Comparison of ENCODE assay signal across 8 mouse cellular contexts in the genomic region with DNA sequence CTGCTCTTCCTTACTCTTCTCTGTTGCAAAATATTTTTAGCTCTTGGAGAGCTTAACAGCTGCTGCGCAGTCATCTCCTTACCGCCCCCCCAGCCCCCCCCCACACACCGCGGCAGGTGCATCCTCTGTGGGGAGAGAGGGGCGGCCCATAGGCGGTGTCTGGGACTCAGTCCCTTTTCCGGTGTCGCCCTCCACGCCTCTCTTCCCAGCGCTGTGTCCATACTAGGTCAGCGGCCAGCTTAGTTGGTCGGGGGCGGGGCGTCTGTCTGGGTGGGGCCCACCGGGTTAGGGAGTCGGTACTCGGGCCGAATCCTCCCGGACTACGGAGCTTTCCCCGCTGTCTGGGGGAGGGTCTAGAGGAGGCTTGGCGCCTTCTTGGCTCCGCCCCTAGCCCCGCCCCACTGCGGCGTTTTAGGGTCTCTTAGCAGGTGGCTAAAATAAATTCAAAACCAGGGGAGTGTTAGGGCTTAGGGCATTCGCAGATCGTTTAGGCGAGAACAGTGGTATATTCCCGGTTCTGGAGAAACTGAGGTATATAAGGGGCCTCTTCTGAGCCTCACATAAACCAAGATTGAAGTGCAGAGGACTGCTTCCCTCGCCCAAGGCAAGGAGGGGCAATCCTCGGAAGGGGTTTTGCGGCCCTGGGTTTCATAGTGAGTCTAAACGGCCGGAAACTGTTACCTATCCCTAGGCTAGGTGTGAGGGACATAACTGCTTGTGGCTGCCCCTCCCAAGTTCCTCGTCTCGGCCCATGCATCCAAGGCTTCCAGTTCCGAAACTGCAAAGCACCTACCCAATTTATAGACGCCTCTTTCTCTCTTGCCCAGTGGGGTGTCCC. TPM values are rescaled to one million over a fixed set of nuclear protein-coding genes. Genes with fewer than 3 reads are reported as not detected.
DNase-seq lines count a peak whose midpoint lies in the region; ATAC-seq and TF ChIP-seq lines count a peak whose summit lies in the region.

No protein-coding gene starts in this region.

- TF ChIP-seq CTCF in G1E (IDR thresholded peaks at IDR 0.05; ENCODE audit: low read depth, low read length): no peak
- no peak for TF ChIP-seq CTCF in gastrocnemius, adult 2 months (IDR thresholded peaks at IDR 0.05)
- TF ChIP-seq CTCF in liver, adult 2 months (IDR thresholded peaks at IDR 0.05; ENCODE audit: low read depth, low read length): no peak
- no peak for TF ChIP-seq CTCF in midbrain, postnatal 0 days (IDR thresholded peaks at IDR 0.05)

- H3K4me2 ChIP-seq in hindbrain, embryonic 14.5 days (replicated peaks): peak overlapping the region; percentile 99
- peak overlapping the region; percentile 98 for H3K4me2 ChIP-seq in midbrain, postnatal 0 days (ENCODE audit: low read depth, low read length, poor library complexity, severe bottlenecking)

- intact Hi-C loops in gastrocnemius, adult 2 months (cut with DNase I): no loop called here

- peak overlapping the region; percentile 68; the same call in 1 of the 2 replicates for H3K4me3 ChIP-seq in G1E (ENCODE audit: low read depth, low read length)
- H3K4me3 ChIP-seq in gastrocnemius, adult 2 months: peak overlapping the region; percentile 80
- peak overlapping the region; percentile 67 for H3K4me3 ChIP-seq in hindbrain, embryonic 14.5 days (replicated peaks; ENCODE audit: low read length)
- H3K4me3 ChIP-seq in liver, adult 2 months (ENCODE audit: insufficient read depth, low read depth, low read length): peak overlapping the region; percentile 56
- peak overlapping the region; percentile 69 for H3K4me3 ChIP-seq in midbrain, postnatal 0 days (ENCODE audit: low read depth, low read length)

- no peak for DNase-seq in G1E (ENCODE audit: low spot score)
- peak; percentile 73 for DNase-seq in cerebellum, adult 11-12 months
- DNase-seq in gastrocnemius, adult 2 months: peak; percentile 89
- DNase-seq in hindbrain, embryonic 14.5 days (ENCODE audit: low spot score): peak; percentile 69
- DNase-seq in liver, adult 2 months (ENCODE audit: extremely low read depth, low read depth, low spot score): no peak
- peak; percentile 83 for DNase-seq in midbrain, postnatal 0 days (ENCODE audit: low spot score)
- DNase-seq in thymus, adult 18-20 months: peak; percentile 83 to 88
- DNase-seq in frontal cortex, postnatal 36 days (ENCODE audit: low spot score in 2 of 2): no peak

- H3K9ac ChIP-seq in hindbrain, embryonic 14.5 days: peak overlapping the region; percentile 81
- peak overlapping the region; percentile 7; the same call in 1 of the 2 replicates for H3K9ac ChIP-seq in liver, adult 2 months (ENCODE audit: low read depth, low read length)
- H3K9ac ChIP-seq in midbrain, postnatal 0 days (replicated peaks; ENCODE audit: low read length, poor library complexity, severe bottlenecking): peak overlapping the region; percentile 88

- WGBS in hindbrain, embryonic 14.5 days: 1% methylated on average over 38 of the region's 39 CpGs
- 3% methylated on average over 39 of the region's 39 CpGs for WGBS in liver, adult 2 months
- WGBS in midbrain, postnatal 0 days: 1% methylated on average over 38 of the region's 39 CpGs

- H3K9me3 ChIP-seq in G1E (replicated peaks): no peaks in the 10 kb centered on the region
- no peaks in the 10 kb centered on the region for H3K9me3 ChIP-seq in hindbrain, embryonic 14.5 days (ENCODE audit: control insufficient read depth, low read length)
- no peaks in the 10 kb centered on the region for H3K9me3 ChIP-seq in midbrain, postnatal 0 days (ENCODE audit: low read length)

- H3K27ac ChIP-seq in gastrocnemius, adult 2 months: peak overlapping the region; percentile 90
- peak overlapping the region; percentile 64 for H3K27ac ChIP-seq in hindbrain, embryonic 14.5 days
- peak overlapping the region; percentile 19 for H3K27ac ChIP-seq in liver, adult 2 months (replicated peaks; ENCODE audit: insufficient read depth, low read depth, low read length)
- peak overlapping the region; percentile 82 for H3K27ac ChIP-seq in midbrain, postnatal 0 days (ENCODE audit: low read depth, low read length)

- peaks cover 65% of the 10 kb centered on the region for H3K27me3 ChIP-seq in G1E (ENCODE audit: insufficient read depth, low read length)
- H3K27me3 ChIP-seq in hindbrain, embryonic 14.5 days (ENCODE audit: control insufficient read depth, insufficient read depth, low read length): peaks cover 24% of the 10 kb centered on the region
- H3K27me3 ChIP-seq in liver, adult 2 months (ENCODE audit: control insufficient read depth, insufficient read depth, low read length): no peaks in the 10 kb centered on the region
- H3K27me3 ChIP-seq in midbrain, postnatal 0 days (ENCODE audit: insufficient read depth, low read length): no peaks in the 10 kb centered on the region; the same call in 1 of the 2 replicates

- no peak for TF ChIP-seq POLR2A in liver, adult 2 months (IDR thresholded peaks at IDR 0.05; ENCODE audit: extremely low read depth, insufficient read depth, low read length)

- ATAC-seq in G1E (ENCODE audit: extremely low read depth, insufficient number of reproducible peaks, low FRiP score, poor library complexity, severe bottlenecking): no peak
- ATAC-seq in hindbrain, embryonic 14.5 days (ENCODE audit: low FRiP score): peak; percentile 51; the same call in 1 of the 2 replicates
- peak; percentile 72 for ATAC-seq in midbrain, postnatal 0 days (ENCODE audit: low FRiP score)

- no peaks in the 10 kb centered on the region for H3K79me2 ChIP-seq in liver, adult 2 months (ENCODE audit: control insufficient read depth, insufficient read depth, low read length)

- no peaks in the 10 kb centered on the region for H3K36me3 ChIP-seq in G1E (replicated peaks)
- no peaks in the 10 kb centered on the region for H3K36me3 ChIP-seq in hindbrain, embryonic 14.5 days (replicated peaks; ENCODE audit: control insufficient read depth, insufficient read depth)
- H3K36me3 ChIP-seq in liver, adult 2 months (ENCODE audit: control insufficient read depth, insufficient read depth, low read length): no peaks in the 10 kb centered on the region
- peaks cover 12% of the 10 kb centered on the region for H3K36me3 ChIP-seq in midbrain, postnatal 0 days (ENCODE audit: insufficient read depth, low read length)

- peaks cover 32% of the 10 kb centered on the region for H3K4me1 ChIP-seq in G1E (ENCODE audit: insufficient read depth, low read depth, low read length)
- H3K4me1 ChIP-seq in hindbrain, embryonic 14.5 days (replicated peaks; ENCODE audit: control insufficient read depth, insufficient read depth, low read length): peaks cover 28% of the 10 kb centered on the region
- no peaks in the 10 kb centered on the region; the same call in 1 of the 2 replicates for H3K4me1 ChIP-seq in liver, adult 2 months (ENCODE audit: control insufficient read depth, insufficient read depth, low read length)
- peaks cover 17% of the 10 kb centered on the region; the same call in 1 of the 2 replicates for H3K4me1 ChIP-seq in midbrain, postnatal 0 days (ENCODE audit: insufficient read depth, low read length)

RNA-seq across cellular contexts. Expression of a gene that starts 0.5 kb away (rescaled TPM):
- total RNA-seq in G1E (2014; fragmentation: Nextera tagmentation) (not detected in 2 replicates), G1E (2017) (1.5 and 3.7 TPM in 2 replicates)
- 2.3 and 3.5 TPM in 2 replicates for polyA plus RNA-seq in G1E (2012)
- total RNA-seq in gastrocnemius, adult 2 months (2021): 10 to 100 TPM; 14.9 to 24.6 TPM
- 89.2 and 111 TPM in 2 replicates for polyA plus RNA-seq in hindbrain, embryonic 14.5 days (2014; fragmentation: Nextera tagmentation; extraction: Ambion mirVana)
- 19.9 and 23.4 TPM in 2 replicates for total RNA-seq in liver, adult 2 months (2014; rRNA removed)
- 36.5 and 39.5 TPM in 2 replicates for polyA plus RNA-seq in liver, adult 2 months (2012; rRNA removed)
- 250 and 291 TPM in 2 replicates for total RNA-seq in midbrain, postnatal 0 days (2014; rRNA removed)
- polyA plus RNA-seq in midbrain, postnatal 0 days (2015; fragmentation: Nextera tagmentation; extraction: Ambion mirVana): 232 and 264 TPM in 2 replicates

RNA-seq across cellular contexts. Expression of a gene that starts 14.5 kb away (rescaled TPM):
- total RNA-seq in G1E (2014; fragmentation: Nextera tagmentation) (7.1 TPM in 1 of 2 replicates, not detected in the other), G1E (2017) (0.41 and 0.87 TPM in 2 replicates)
- 0.13 and 0.14 TPM in 2 replicates for polyA plus RNA-seq in G1E (2012)
- over 10,000 TPM in 1 of 2 experiments, 1,000 to 10,000 TPM in 1; 6,181 to 10,031 TPM for total RNA-seq in gastrocnemius, adult 2 months (2021)
- polyA plus RNA-seq in hindbrain, embryonic 14.5 days (2014; fragmentation: Nextera tagmentation; extraction: Ambion mirVana): 6.2 and 6.8 TPM in 2 replicates
- 0.94 and 1.6 TPM in 2 replicates for total RNA-seq in liver, adult 2 months (2014; rRNA removed)
- 1.1 and 2.3 TPM in 2 replicates for polyA plus RNA-seq in liver, adult 2 months (2012; rRNA removed)
- total RNA-seq in midbrain, postnatal 0 days (2014; rRNA removed): 16.4 and 25.8 TPM in 2 replicates
- polyA plus RNA-seq in midbrain, postnatal 0 days (2015; fragmentation: Nextera tagmentation; extraction: Ambion mirVana): 11.7 and 13.2 TPM in 2 replicates

RNA-seq across cellular contexts. Expression of a gene that starts 19.9 kb away (rescaled TPM):
- total RNA-seq in G1E (2014; fragmentation: Nextera tagmentation) (not detected in 2 replicates), G1E (2017) (0.16 and 0.23 TPM in 2 replicates)
- polyA plus RNA-seq in G1E (2012): 0.03 and 0.23 TPM in 2 replicates
- 1 to 10 TPM in 1 of 2 experiments, under 1 TPM in 1; 0.77 to 2.0 TPM for total RNA-seq in gastrocnemius, adult 2 months (2021)
- 60.6 and 66.4 TPM in 2 replicates for polyA plus RNA-seq in hindbrain, embryonic 14.5 days (2014; fragmentation: Nextera tagmentation; extraction: Ambion mirVana)
- 0.28 and 1.1 TPM in 2 replicates for total RNA-seq in liver, adult 2 months (2014; rRNA removed)
- 1.2 and 2.4 TPM in 2 replicates for polyA plus RNA-seq in liver, adult 2 months (2012; rRNA removed)
- total RNA-seq in midbrain, postnatal 0 days (2014; rRNA removed): 382 and 409 TPM in 2 replicates
- polyA plus RNA-seq in midbrain, postnatal 0 days (2015; fragmentation: Nextera tagmentation; extraction: Ambion mirVana): 74.3 and 75.7 TPM in 2 replicates

RNA-seq across cellular contexts. Expression of a gene that starts 35.2 kb away (rescaled TPM):
- total RNA-seq in G1E (2014; fragmentation: Nextera tagmentation) (511 and 574 TPM in 2 replicates), G1E (2017) (96.0 and 104 TPM in 2 replicates)
- 1,720 and 2,369 TPM in 2 replicates for polyA plus RNA-seq in G1E (2012)
- total RNA-seq in gastrocnemius, adult 2 months (2021): 10 to 100 TPM; 95.2 to 98.6 TPM
- polyA plus RNA-seq in hindbrain, embryonic 14.5 days (2014; fragmentation: Nextera tagmentation; extraction: Ambion mirVana): 103 and 112 TPM in 2 replicates
- total RNA-seq in liver, adult 2 months (2014; rRNA removed): 28.5 and 34.8 TPM in 2 replicates
- polyA plus RNA-seq in liver, adult 2 months (2012; rRNA removed): 45.7 and 62.8 TPM in 2 replicates
- total RNA-seq in midbrain, postnatal 0 days (2014; rRNA removed): 70.5 and 92.2 TPM in 2 replicates
- 90.2 and 95.5 TPM in 2 replicates for polyA plus RNA-seq in midbrain, postnatal 0 days (2015; fragmentation: Nextera tagmentation; extraction: Ambion mirVana)

RNA-seq across cellular contexts. Expression of a gene that starts 57.7 kb away (rescaled TPM):
- total RNA-seq in G1E (2014; fragmentation: Nextera tagmentation) (13.3 and 13.4 TPM in 2 replicates), G1E (2017) (13.2 and 19.4 TPM in 2 replicates)
- polyA plus RNA-seq in G1E (2012): 19.3 and 26.6 TPM in 2 replicates
- 10 to 100 TPM; 13.1 to 14.2 TPM for total RNA-seq in gastrocnemius, adult 2 months (2021)
- polyA plus RNA-seq in hindbrain, embryonic 14.5 days (2014; fragmentation: Nextera tagmentation; extraction: Ambion mirVana): 12.4 and 15.4 TPM in 2 replicates
- total RNA-seq in liver, adult 2 months (2014; rRNA removed): 12.8 and 17.1 TPM in 2 replicates
- 33.0 and 39.1 TPM in 2 replicates for polyA plus RNA-seq in liver, adult 2 months (2012; rRNA removed)
- 70.6 and 86.8 TPM in 2 replicates for total RNA-seq in midbrain, postnatal 0 days (2014; rRNA removed)
- polyA plus RNA-seq in midbrain, postnatal 0 days (2015; fragmentation: Nextera tagmentation; extraction: Ambion mirVana): 18.1 TPM in 2 replicates

Comparison
In these comparisons a context has a peak if more than half of its experiments do, and no peak if none do; other contexts are left out.
1. DNase-seq: peak in cerebellum, adult 11-12 months (single experiment), gastrocnemius, adult 2 months (single experiment), hindbrain, embryonic 14.5 days (single experiment), midbrain, postnatal 0 days (single experiment) and thymus, adult 18-20 months (2 of 2); none in G1E (single experiment), liver, adult 2 months (single experiment) and frontal cortex, postnatal 36 days (0 of 2).
2. H3K27ac ChIP-seq: peak in every context shown above with its lines; median percentile 90 in gastrocnemius, adult 2 months; 82 in midbrain, postnatal 0 days; 64 in hindbrain, embryonic 14.5 days; 19 in liver, adult 2 months.
3. H3K9ac ChIP-seq: peak in every context shown above with its lines; median percentile 88 in midbrain, postnatal 0 days; 81 in hindbrain, embryonic 14.5 days; 7 in liver, adult 2 months.
4. RNA of a gene that starts 14.5 kb away (total RNA-seq): 6,181 to 10,031 TPM in gastrocnemius, adult 2 months; 16.4 to 25.8 TPM in midbrain, postnatal 0 days, 0.41 to 7.1 TPM in G1E and 0.94 to 1.6 TPM in liver, adult 2 months; every median in the first group is over 100 times any median in the second.
5. RNA of a gene that starts 19.9 kb away (total RNA-seq): 382 to 409 TPM in midbrain, postnatal 0 days; 0.77 to 2.0 TPM in gastrocnemius, adult 2 months, 0.28 to 1.1 TPM in liver, adult 2 months and 0.16 to 0.23 TPM in G1E; every median in the first group is over 100 times any median in the second.
6. Peak in every context shown above with its lines, with median percentiles within 50 percentile points of each other: H3K4me3 ChIP-seq.